Mouse (Mus musculus): ENCODE measurements at regions not wholly inside any gene's neighbourhood (a gene's known extent, or its start where the extent isn't known, plus 50 kb on each side); places are given as distances from the start of the nearest gene placed in this dataset.

- no peak overlapping the region for H3K4me3 ChIP-seq (ENCODE audit: low read depth, low read length)
- no peak for ATAC-seq
- no peak overlapping the region for H3K9ac ChIP-seq (ENCODE audit: low read depth, low read length)
- no peaks in the 10 kb centered on the region for H3K4me1 ChIP-seq (replicated peaks; ENCODE audit: control insufficient read depth, insufficient read depth, low read length)
- no peak overlapping the region for H3K27ac ChIP-seq (ENCODE audit: low read depth, low read length)
- no peak overlapping the region for H3K4me2 ChIP-seq (replicated peaks; ENCODE audit: low read depth)
- H3K9me3 ChIP-seq (ENCODE audit: control insufficient read depth), result no peaks in the 10 kb centered on the region
- no peaks in the 10 kb centered on the region for H3K36me3 ChIP-seq (ENCODE audit: control insufficient read depth, insufficient read depth)
- no peak for TF ChIP-seq CTCF (IDR thresholded peaks at IDR 0.05; ENCODE audit: low read depth)
- H3K27me3 ChIP-seq (replicated peaks; ENCODE audit: control insufficient read depth, insufficient read depth, low read length), result no peaks in the 10 kb centered on the region
- WGBS, result 100% methylated on average over 1 of the region's 1 CpGs
Measured at GRCm38 (mm10) chr1:57470356-57470755, 63.5 kb upstream of the Tyw5 start.

- Histone ChIP-seq H3K9ac (ENCODE audit: low read depth, low read length) (no peak overlapping the region), H3K27me3 (replicated peaks; ENCODE audit: control insufficient read depth, insufficient read depth, low read length) (no peaks in the 10 kb centered on the region), H3K4me1 (replicated peaks; ENCODE audit: control insufficient read depth, insufficient read depth, low read length) (no peaks in the 10 kb centered on the region), H3K9me3 (ENCODE audit: control insufficient read depth) (no peaks in the 10 kb centered on the region), H3K27ac (ENCODE audit: low read depth, low read length) (no peak overlapping the region), H3K36me3 (ENCODE audit: control insufficient read depth, insufficient read depth) (no peaks in the 10 kb centered on the region), H3K4me3 (ENCODE audit: low read depth, low read length) (no peak overlapping the region), H3K4me2 (replicated peaks; ENCODE audit: low read depth) (no peak overlapping the region)
- TF ChIP-seq CTCF (IDR thresholded peaks at IDR 0.05; ENCODE audit: low read depth), result no peak
- no peak for ATAC-seq
- WGBS, result 38% methylated on average over 1 of the region's 1 CpGs
Measured at GRCm38 (mm10) chr1:57472235-57472634, 65.3 kb upstream of the Tyw5 start.

- no peak for ATAC-seq
Measured at GRCm38 (mm10) chr1:57477725-57478124, 70.8 kb upstream of the Tyw5 start.

GRCm38 (mm10) chr1:57478151-57478550, 71.2 kb upstream of the Tyw5 start:
- TF ChIP-seq CTCF (IDR thresholded peaks at IDR 0.05; ENCODE audit: low read depth), result no peak
- Histone ChIP-seq H3K36me3 (ENCODE audit: control insufficient read depth, insufficient read depth) (no peaks in the 10 kb centered on the region), H3K4me2 (replicated peaks; ENCODE audit: low read depth) (no peak overlapping the region), H3K27me3 (replicated peaks; ENCODE audit: control insufficient read depth, insufficient read depth, low read length) (no peaks in the 10 kb centered on the region), H3K9me3 (ENCODE audit: control insufficient read depth) (no peaks in the 10 kb centered on the region), H3K9ac (ENCODE audit: low read depth, low read length) (no peak overlapping the region), H3K27ac (ENCODE audit: low read depth, low read length) (no peak overlapping the region), H3K4me3 (ENCODE audit: low read depth, low read length) (no peak overlapping the region), H3K4me1 (replicated peaks; ENCODE audit: control insufficient read depth, insufficient read depth, low read length) (no peaks in the 10 kb centered on the region)
- ATAC-seq, result no peak
- WGBS, result 55% methylated on average over 2 of the region's 2 CpGs

More at GRCm38 (mm10) chr1:57477725-57478124, 70.8 kb upstream of the Tyw5 start:
- no peaks in the 10 kb centered on the region for H3K9me3 ChIP-seq (ENCODE audit: control insufficient read depth)
- H3K4me2 ChIP-seq (replicated peaks; ENCODE audit: low read depth), result no peak overlapping the region
- TF ChIP-seq CTCF (IDR thresholded peaks at IDR 0.05; ENCODE audit: low read depth), result no peak
- H3K4me3 ChIP-seq (ENCODE audit: low read depth, low read length), result no peak overlapping the region
- no peaks in the 10 kb centered on the region for H3K4me1 ChIP-seq (replicated peaks; ENCODE audit: control insufficient read depth, insufficient read depth, low read length)
- H3K27me3 ChIP-seq (replicated peaks; ENCODE audit: control insufficient read depth, insufficient read depth, low read length), result no peaks in the 10 kb centered on the region
- no peak overlapping the region for H3K9ac ChIP-seq (ENCODE audit: low read depth, low read length)
- WGBS, result 52% methylated on average over 1 of the region's 1 CpGs
- H3K27ac ChIP-seq (ENCODE audit: low read depth, low read length), result no peak overlapping the region
- no peaks in the 10 kb centered on the region for H3K36me3 ChIP-seq (ENCODE audit: control insufficient read depth, insufficient read depth)

GRCm38 (mm10) chr1:57478800-57479199, 71.9 kb upstream of the Tyw5 start:
- H3K9ac ChIP-seq (ENCODE audit: low read depth, low read length), result no peak overlapping the region
- H3K9me3 ChIP-seq (ENCODE audit: control insufficient read depth), result no peaks in the 10 kb centered on the region
- no peaks in the 10 kb centered on the region for H3K36me3 ChIP-seq (ENCODE audit: control insufficient read depth, insufficient read depth)
- no peak overlapping the region for H3K27ac ChIP-seq (ENCODE audit: low read depth, low read length)
- no peak overlapping the region for H3K4me3 ChIP-seq (ENCODE audit: low read depth, low read length)
- H3K27me3 ChIP-seq (replicated peaks; ENCODE audit: control insufficient read depth, insufficient read depth, low read length), result no peaks in the 10 kb centered on the region
- no peaks in the 10 kb centered on the region for H3K4me1 ChIP-seq (replicated peaks; ENCODE audit: control insufficient read depth, insufficient read depth, low read length)
- 88% methylated on average over 1 of the region's 1 CpGs for WGBS
- TF ChIP-seq CTCF (IDR thresholded peaks at IDR 0.05; ENCODE audit: low read depth), result no peak
- H3K4me2 ChIP-seq (replicated peaks; ENCODE audit: low read depth), result no peak overlapping the region
- ATAC-seq, result no peak

- TF ChIP-seq CTCF (IDR thresholded peaks at IDR 0.05; ENCODE audit: low read depth), result no peak
Measured at GRCm38 (mm10) chr1:57479566-57479965, 72.7 kb upstream of the Tyw5 start.

GRCm38 (mm10) chr1:57489176-57489575, 82.3 kb upstream of the Tyw5 start:
- H3K4me2 ChIP-seq (replicated peaks; ENCODE audit: low read depth), result no peak overlapping the region
- H3K4me3 ChIP-seq (ENCODE audit: low read depth, low read length), result no peak overlapping the region
- H3K9me3 ChIP-seq (ENCODE audit: control insufficient read depth), result no peaks in the 10 kb centered on the region
- 81% methylated on average over 2 of the region's 2 CpGs for WGBS
- H3K36me3 ChIP-seq (ENCODE audit: control insufficient read depth, insufficient read depth), result no peaks in the 10 kb centered on the region
- H3K4me1 ChIP-seq (replicated peaks; ENCODE audit: control insufficient read depth, insufficient read depth, low read length), result 0 out of 2 replicates have a peak, but pooled peaks cover 2% of the 10 kb centered on the region
- no peak overlapping the region for H3K27ac ChIP-seq (ENCODE audit: low read depth, low read length)
- no peak overlapping the region for H3K9ac ChIP-seq (ENCODE audit: low read depth, low read length)
- TF ChIP-seq CTCF (IDR thresholded peaks at IDR 0.05; ENCODE audit: low read depth), result no peak
- ATAC-seq, result no peak
- H3K27me3 ChIP-seq (replicated peaks; ENCODE audit: control insufficient read depth, insufficient read depth, low read length), result no peaks in the 10 kb centered on the region

More at GRCm38 (mm10) chr1:57479566-57479965, 72.7 kb upstream of the Tyw5 start:
- 69% methylated on average over 4 of the region's 4 CpGs for WGBS
- no peak for ATAC-seq
- H3K9ac ChIP-seq (ENCODE audit: low read depth, low read length), result no peak overlapping the region
- no peaks in the 10 kb centered on the region for H3K36me3 ChIP-seq (ENCODE audit: control insufficient read depth, insufficient read depth)
- H3K4me3 ChIP-seq (ENCODE audit: low read depth, low read length), result no peak overlapping the region
- no peaks in the 10 kb centered on the region for H3K9me3 ChIP-seq (ENCODE audit: control insufficient read depth)
- no peaks in the 10 kb centered on the region for H3K27me3 ChIP-seq (replicated peaks; ENCODE audit: control insufficient read depth, insufficient read depth, low read length)
- no peaks in the 10 kb centered on the region for H3K4me1 ChIP-seq (replicated peaks; ENCODE audit: control insufficient read depth, insufficient read depth, low read length)
- H3K4me2 ChIP-seq (replicated peaks; ENCODE audit: low read depth), result no peak overlapping the region
- no peak overlapping the region for H3K27ac ChIP-seq (ENCODE audit: low read depth, low read length)
